Mouse (Mus musculus): ENCODE measurements around the gene Pde10a.

DNA sequence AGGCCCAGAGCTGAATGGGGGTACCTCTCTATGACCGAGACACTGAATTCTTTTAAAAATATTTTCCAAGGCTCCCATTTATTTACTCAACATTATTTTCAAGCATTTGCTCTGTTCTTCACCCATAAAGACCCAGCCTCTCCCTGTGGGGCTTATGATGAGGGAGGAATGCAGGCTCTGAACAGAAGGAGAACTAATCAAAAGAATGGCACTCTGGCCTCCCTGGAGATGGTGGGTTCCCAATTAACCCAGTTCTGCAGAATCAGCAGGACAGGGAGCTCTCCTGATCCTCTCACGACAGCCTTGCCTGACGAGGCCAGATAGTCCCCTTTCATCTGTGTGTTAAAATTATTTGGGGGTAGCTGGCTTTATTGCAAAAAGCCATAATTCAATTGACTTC lies 117.2 kb downstream of the Pde10a start:
- TF ChIP-seq POLR2A (IDR thresholded peaks at IDR 0.05; ENCODE audit: low read depth, low read length), result no peak
- TF ChIP-seq CTCF (IDR thresholded peaks at IDR 0.05; ENCODE audit: extremely low read depth, insufficient read depth, insufficient read length, insufficient replicate concordance), result no peak
